Mouse (Mus musculus) stomach, embryonic 15.5 days (tissue): Measurements from ENCODE around the gene Rsbn1. TPM values are rescaled to one million over a fixed set of nuclear protein-coding genes. Genes with fewer than 3 reads are reported as not detected.

Source experiments
- ATAC-seq: fragments of 200-750 bp; cut with Nextera tagmentation; 2 replicates; pipeline ENCODE4 v1.8.0; 2017; ENCODE audit warnings: low read depth, moderate number of reproducible peaks, moderate TSS enrichment; ENCODE audit not compliant: insufficient read depth, low FRiP score
- H3K27ac ChIP-seq: fragments of 300-500 bp; sonication (generic); 2 replicates; pipeline ENCODE4 v1.5.1; 2015; ENCODE audit warnings: mild to moderate bottlenecking, inconsistent platforms
- H3K27me3 ChIP-seq: fragments of 300-500 bp; sonication (generic); replicated peaks from 2 replicates; pipeline ENCODE4 v1.6.1; 2015; ENCODE audit warnings: inconsistent platforms
- H3K36me3 ChIP-seq: fragments of 300-500 bp; sonication (generic); 2 replicates; pipeline ENCODE4 v1.6.1; 2015; ENCODE audit warnings: inconsistent platforms
- H3K4me1 ChIP-seq: fragments of 300-500 bp; sonication (generic); 2 replicates; pipeline ENCODE4 v1.6.1; 2015; ENCODE audit warnings: inconsistent platforms
- H3K4me2 ChIP-seq: fragments of 300-500 bp; sonication (generic); 2 replicates; pipeline ENCODE4 v1.6.1; 2015; ENCODE audit warnings: mild to moderate bottlenecking, inconsistent platforms
- H3K4me3 ChIP-seq: fragments of 300-500 bp; sonication (generic); replicated peaks from 2 replicates; pipeline ENCODE4 v1.5.1; 2015; ENCODE audit warnings: inconsistent platforms
- H3K9ac ChIP-seq: fragments of 300-500 bp; sonication (generic); 2 replicates; pipeline ENCODE4 v1.6.1; 2015; ENCODE audit warnings: inconsistent platforms
- H3K9me3 ChIP-seq: fragments of 300-500 bp; sonication (generic); 2 replicates; pipeline ENCODE4 v1.6.1; 2016; ENCODE audit warnings: inconsistent platforms
- WGBS: fragments of 180-500 bp; shearing (Covaris S2); methylation state at CpG from one replicate; pipeline ENCODE4 v1.1.7; 2015; 5-methylcytosine and 5-hydroxymethylcytosine counted together
- polyA plus RNA-seq: library from polyadenylated mRNA; unstranded; fragments of >200 nt; fragmentation: Nextera tagmentation; extraction: Ambion mirVana; gene quantifications from 2 replicates; pipeline ENCODE4 v1.2.1, GENCODE M21; 2015

Rsbn1 gene
- polyA plus RNA-seq, 1 experiment from 2014 or later: 11.7 TPM

GRCm38 (mm10) chr3:103913451-103913961 lies 414 bp upstream of the Rsbn1 start:
- peak overlapping the region; percentile 69 for H3K4me2 ChIP-seq
- no peaks in the 10 kb centered on the region for H3K36me3 ChIP-seq
- peak overlapping the region; percentile 70 for H3K27ac ChIP-seq
- peaks cover 5% of the 10 kb centered on the region; the same call in 1 of the 2 replicates for H3K4me1 ChIP-seq
- peak overlapping the region; percentile 0; the same call in 1 of the 2 replicates for H3K9ac ChIP-seq
- ATAC-seq: no peak
- no peaks in the 10 kb centered on the region for H3K27me3 ChIP-seq
- H3K9me3 ChIP-seq: no peaks in the 10 kb centered on the region
- peak overlapping the region; percentile 88 for H3K4me3 ChIP-seq
- WGBS: 5% methylated on average over 11 of the region's 11 CpGs

GRCm38 (mm10) chr3:103914732-103915508 lies 1.0 kb downstream of the Rsbn1 start:
- H3K27me3 ChIP-seq: no peaks in the 10 kb centered on the region
- peak overlapping the region; percentile 94 for H3K9ac ChIP-seq
- H3K4me3 ChIP-seq: peak overlapping the region; percentile 88
- H3K27ac ChIP-seq: peak overlapping the region; percentile 88
- ATAC-seq: peak; percentile 16; the same call in 1 of the 2 replicates
- H3K36me3 ChIP-seq: no peaks in the 10 kb centered on the region
- under 1% methylated on average over 60 of the region's 60 CpGs for WGBS
- H3K4me1 ChIP-seq: peaks cover 5% of the 10 kb centered on the region; the same call in 1 of the 2 replicates
- peak overlapping the region; percentile 62 for H3K4me2 ChIP-seq
- H3K9me3 ChIP-seq: no peaks in the 10 kb centered on the region

GRCm38 (mm10) chr3:103915509-103915896 lies 1.6 kb downstream of the Rsbn1 start:
- Histone ChIP-seq H3K36me3 (no peaks in the 10 kb centered on the region), H3K27me3 (no peaks in the 10 kb centered on the region), H3K9ac (peak overlapping the region; percentile 94), H3K27ac (peak overlapping the region; percentile 88), H3K4me2 (peak overlapping the region; percentile 62), H3K4me1 (peaks cover 5% of the 10 kb centered on the region; the same call in 1 of the 2 replicates), H3K9me3 (no peaks in the 10 kb centered on the region), H3K4me3 (peak overlapping the region; percentile 88)
- WGBS: 4% methylated on average over 7 of the region's 7 CpGs
- no peak for ATAC-seq

GRCm38 (mm10) chr3:103916205-103916838 lies 2.4 kb downstream of the Rsbn1 start:
- Histone ChIP-seq H3K9me3 (no peaks in the 10 kb centered on the region), H3K4me1 (peaks cover 5% of the 10 kb centered on the region; the same call in 1 of the 2 replicates), H3K4me2 (peak overlapping the region; percentile 62), H3K4me3 (peak overlapping the region; percentile 26; the same call in 1 of the 2 replicates), H3K36me3 (no peaks in the 10 kb centered on the region), H3K27me3 (no peaks in the 10 kb centered on the region), H3K27ac (no peak overlapping the region), H3K9ac (no peak overlapping the region; the same call in 1 of the 2 replicates)
- ATAC-seq: no peak
- WGBS: 33% methylated on average over 5 of the region's 5 CpGs

- peak overlapping the region; percentile 26; the same call in 1 of the 2 replicates for H3K4me3 ChIP-seq
- no peak overlapping the region for H3K27ac ChIP-seq
- H3K4me2 ChIP-seq: peak overlapping the region; percentile 62
- WGBS: 41% methylated on average over 3 of the region's 3 CpGs
- H3K36me3 ChIP-seq: no peaks in the 10 kb centered on the region
- H3K9ac ChIP-seq: no peak overlapping the region
- peaks cover 5% of the 10 kb centered on the region; the same call in 1 of the 2 replicates for H3K4me1 ChIP-seq
- H3K27me3 ChIP-seq: no peaks in the 10 kb centered on the region
- H3K9me3 ChIP-seq: no peaks in the 10 kb centered on the region
- no peak for ATAC-seq
Observed at GRCm38 (mm10) chr3:103916839-103917237, 2.9 kb downstream of the Rsbn1 start.

GRCm38 (mm10) chr3:103920094-103920493 lies 6.2 kb downstream of the Rsbn1 start:
- Histone ChIP-seq H3K4me3 (no peak overlapping the region), H3K27me3 (no peaks in the 10 kb centered on the region), H3K27ac (no peak overlapping the region), H3K4me1 (peaks cover 5% of the 10 kb centered on the region; the same call in 1 of the 2 replicates), H3K36me3 (no peaks in the 10 kb centered on the region), H3K4me2 (no peak overlapping the region), H3K9ac (no peak overlapping the region), H3K9me3 (no peaks in the 10 kb centered on the region)
- no peak for ATAC-seq
- 84% methylated on average over 1 of the region's 1 CpGs for WGBS

GRCm38 (mm10) chr3:103925302-103925701 lies 11.4 kb downstream of the Rsbn1 start:
- ATAC-seq: no peak
- WGBS: 48% methylated on average over 3 of the region's 3 CpGs
- no peaks in the 10 kb centered on the region for H3K36me3 ChIP-seq
- H3K9me3 ChIP-seq: no peaks in the 10 kb centered on the region
- no peak overlapping the region for H3K9ac ChIP-seq
- H3K4me1 ChIP-seq: no peaks in the 10 kb centered on the region
- no peak overlapping the region for H3K4me2 ChIP-seq
- H3K27ac ChIP-seq: no peak overlapping the region
- H3K27me3 ChIP-seq: no peaks in the 10 kb centered on the region
- H3K4me3 ChIP-seq: no peak overlapping the region

- 69% methylated on average over 6 of the region's 6 CpGs for WGBS
- Histone ChIP-seq H3K36me3 (no peaks in the 10 kb centered on the region), H3K4me2 (no peak overlapping the region), H3K9ac (no peak overlapping the region), H3K4me3 (no peak overlapping the region), H3K9me3 (no peaks in the 10 kb centered on the region), H3K27me3 (no peaks in the 10 kb centered on the region), H3K27ac (no peak overlapping the region), H3K4me1 (no peaks in the 10 kb centered on the region)
- no peak for ATAC-seq
Observed at GRCm38 (mm10) chr3:103927511-103927910, 13.6 kb downstream of the Rsbn1 start.

GRCm38 (mm10) chr3:103944794-103945562 lies 31.1 kb downstream of the Rsbn1 start:
- Histone ChIP-seq H3K27ac (no peak overlapping the region), H3K4me1 (no peaks in the 10 kb centered on the region), H3K9me3 (no peaks in the 10 kb centered on the region), H3K4me3 (no peak overlapping the region), H3K36me3 (no peaks in the 10 kb centered on the region), H3K9ac (no peak overlapping the region), H3K27me3 (no peaks in the 10 kb centered on the region), H3K4me2 (no peak overlapping the region)
- no peak for ATAC-seq
- 88% methylated on average over 1 of the region's 1 CpGs for WGBS

GRCm38 (mm10) chr3:103948666-103949065 lies 34.7 kb downstream of the Rsbn1 start:
- no peaks in the 10 kb centered on the region for H3K27me3 ChIP-seq
- no peak for ATAC-seq
- H3K9ac ChIP-seq: no peak overlapping the region
- no peaks in the 10 kb centered on the region for H3K9me3 ChIP-seq
- no peaks in the 10 kb centered on the region for H3K4me1 ChIP-seq
- no peaks in the 10 kb centered on the region for H3K36me3 ChIP-seq
- 91% methylated on average over 7 of the region's 7 CpGs for WGBS
- no peak overlapping the region for H3K4me3 ChIP-seq
- H3K27ac ChIP-seq: no peak overlapping the region
- H3K4me2 ChIP-seq: no peak overlapping the region

GRCm38 (mm10) chr3:103960622-103961021 lies 46.7 kb downstream of the Rsbn1 start:
- no peaks in the 10 kb centered on the region for H3K4me1 ChIP-seq
- H3K27ac ChIP-seq: no peak overlapping the region
- no peak overlapping the region for H3K9ac ChIP-seq
- 82% methylated on average over 3 of the region's 3 CpGs for WGBS
- no peaks in the 10 kb centered on the region for H3K36me3 ChIP-seq
- no peak overlapping the region for H3K4me3 ChIP-seq
- no peaks in the 10 kb centered on the region for H3K9me3 ChIP-seq
- no peaks in the 10 kb centered on the region for H3K27me3 ChIP-seq
- no peak for ATAC-seq
- no peak overlapping the region for H3K4me2 ChIP-seq
